In the genomic region with DNA sequence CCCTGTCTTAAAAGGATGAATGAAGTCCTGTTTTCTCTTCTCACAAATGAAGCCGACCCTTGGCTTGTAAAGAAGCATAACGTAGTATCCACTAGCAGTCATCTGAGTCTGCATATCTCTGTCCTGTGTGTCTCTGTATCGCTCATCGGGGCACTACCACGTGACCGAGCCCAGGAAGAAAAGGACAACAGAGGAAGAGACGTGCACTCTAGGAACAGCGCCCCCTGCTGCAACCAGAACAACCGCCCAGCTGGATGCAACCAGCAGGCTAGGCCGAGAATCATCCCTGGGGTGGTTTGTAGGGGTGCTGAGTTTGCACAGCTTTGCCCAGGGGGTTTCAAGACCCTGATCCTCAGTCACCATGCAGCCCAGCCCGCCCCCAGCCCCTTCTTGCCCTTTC, we compare ENCODE assay signal across 11 mouse cellular contexts. TPM values are rescaled to one million over a fixed set of nuclear protein-coding genes. Genes with fewer than 3 reads are reported as not detected.
DNase-seq lines count a peak whose midpoint lies in the region; ATAC-seq lines count a peak whose summit lies in the region.
"Had no signal": no experiment of that assay in that cellular context is flagged by ENCODE, and none has a peak within 500 bp of the region (broad histone marks: within the 10 kb centered on the region; RNA-seq: fewer than 3 reads in every experiment).

No protein-coding gene starts in this region.

- DNase-seq in kidney, postnatal 4 days = peak; percentile 18 to 26
- DNase-seq in kidney, adult 9 months = no peak
- DNase-seq in CD4-positive helper T cell, adult 2 months (ENCODE audit: low read depth, low spot score) = peak; percentile 83
- DNase-seq in ZHBTc4 (ENCODE audit: low read depth, low spot score) = peak; percentile 75
- DNase-seq in Muller cell, postnatal 12 days (ENCODE audit: inconsistent ontology term) = no peak
- DNase-seq in embryo, embryonic 10 days (ENCODE audit: low spot score) = no peak
- DNase-seq: midbrain, embryonic 14.5 days had no signal

- ATAC-seq in megakaryocyte-erythroid progenitor cell, adult 5-6 weeks (replicated peaks; ENCODE audit: low FRiP score, low TSS enrichment, poor library complexity, severe bottlenecking) = peak; percentile 56
- ATAC-seq in erythroblast, adult 5-6 weeks (replicated peaks; ENCODE audit: low FRiP score, poor library complexity, severe bottlenecking) = no peak

RNA-seq across cellular contexts. Expression of a gene that starts 7.5 kb away (rescaled TPM):
- 27.6 and 29.5 TPM in 2 replicates for total RNA-seq in megakaryocyte-erythroid progenitor cell, adult 5-6 weeks (2014; fragmentation: Nextera tagmentation)
- 41.7 and 47.6 TPM in 2 replicates for total RNA-seq in megakaryocyte-erythroid progenitor cell, adult 5-6 weeks (2017)
- 183 and 286 TPM in 2 replicates for total RNA-seq in erythroblast, adult 5-6 weeks (2015; ENCODE audit: low replicate concordance)
- total RNA-seq in erythroblast, adult 5-6 weeks (2017; ENCODE audit: low replicate concordance) = 67.1 and 90.7 TPM in 2 replicates

RNA-seq across cellular contexts. Expression of a gene that starts 16.5 kb away (rescaled TPM):
- total RNA-seq in megakaryocyte-erythroid progenitor cell, adult 5-6 weeks (2014; fragmentation: Nextera tagmentation) = not detected in 2 replicates
- not detected in 2 replicates for total RNA-seq in megakaryocyte-erythroid progenitor cell, adult 5-6 weeks (2017)
- total RNA-seq in erythroblast, adult 5-6 weeks (2015; ENCODE audit: low replicate concordance) = not detected in 2 replicates
- total RNA-seq in erythroblast, adult 5-6 weeks (2017; ENCODE audit: low replicate concordance) = not detected in 2 replicates
- total RNA-seq: common myeloid progenitor, adult 5-6 weeks had no signal

RNA-seq across cellular contexts. Expression of a gene that starts 22.2 kb away (rescaled TPM):
- not detected in 2 replicates for total RNA-seq in megakaryocyte-erythroid progenitor cell, adult 5-6 weeks (2014; fragmentation: Nextera tagmentation)
- not detected in 2 replicates for total RNA-seq in megakaryocyte-erythroid progenitor cell, adult 5-6 weeks (2017)
- not detected in 2 replicates for total RNA-seq in erythroblast, adult 5-6 weeks (2015; ENCODE audit: low replicate concordance)
- not detected in 2 replicates for total RNA-seq in erythroblast, adult 5-6 weeks (2017; ENCODE audit: low replicate concordance)

RNA-seq across cellular contexts. Expression of a gene that starts 24.4 kb away (rescaled TPM):
- not detected in 2 replicates for total RNA-seq in megakaryocyte-erythroid progenitor cell, adult 5-6 weeks (2014; fragmentation: Nextera tagmentation)
- total RNA-seq in megakaryocyte-erythroid progenitor cell, adult 5-6 weeks (2017) = not detected in 2 replicates
- not detected in 2 replicates for total RNA-seq in erythroblast, adult 5-6 weeks (2015; ENCODE audit: low replicate concordance)
- total RNA-seq in erythroblast, adult 5-6 weeks (2017; ENCODE audit: low replicate concordance) = not detected in 2 replicates
- total RNA-seq: common myeloid progenitor, adult 5-6 weeks had no signal

RNA-seq across cellular contexts. Expression of a gene that starts 41.7 kb away (rescaled TPM):
- not detected in 2 replicates for total RNA-seq in megakaryocyte-erythroid progenitor cell, adult 5-6 weeks (2014; fragmentation: Nextera tagmentation)
- not detected in 2 replicates for total RNA-seq in megakaryocyte-erythroid progenitor cell, adult 5-6 weeks (2017)
- not detected in 2 replicates for total RNA-seq in erythroblast, adult 5-6 weeks (2015; ENCODE audit: low replicate concordance)
- total RNA-seq in erythroblast, adult 5-6 weeks (2017; ENCODE audit: low replicate concordance) = not detected in 2 replicates
- total RNA-seq: common myeloid progenitor, adult 5-6 weeks; left cerebral cortex, postnatal 10 days had no signal

Comparison
In these comparisons a context has a peak if more than half of its experiments do, and no peak if none do; other contexts are left out.
1. DNase-seq: peak in kidney, postnatal 4 days (2 of 2), CD4-positive helper T cell, adult 2 months (single experiment) and ZHBTc4 (single experiment); none in kidney, adult 9 months (single experiment), Muller cell, postnatal 12 days (single experiment) and embryo, embryonic 10 days (single experiment).